Mouse (Mus musculus): ENCODE measurements around the gene Gpr3.

Gene Gpr3

GRCm38 (mm10) chr4:133166773-133167172 is 45.6 kb downstream of the Gpr3 start:
- no peak for DNase-seq

GRCm38 (mm10) chr4:133162196-133162595 is 50.1 kb downstream of the Gpr3 start:
- DNase-seq: no peak

GRCm38 (mm10) chr4:133160821-133161220 is 51.5 kb downstream of the Gpr3 start:
- no peak for DNase-seq

- no peak for DNase-seq
Observed at GRCm38 (mm10) chr4:133160211-133160610, 52.1 kb downstream of the Gpr3 start.

GRCm38 (mm10) chr4:133159646-133160045 is 52.7 kb downstream of the Gpr3 start:
- DNase-seq: no peak

Measured in cerebellum, adult 9-10 months (tissue).